ENCODE assay signal across 10 mouse cellular contexts in genomic region chr8:86903104-86903503, GRCm38 (mm10). TPM values are rescaled to one million over a fixed set of nuclear protein-coding genes. Genes with fewer than 3 reads are reported as not detected.
DNase-seq lines count a peak whose midpoint lies in the region; ATAC-seq and TF ChIP-seq lines count a peak whose summit lies in the region.
"Had no signal": no experiment of that assay in that cellular context is flagged by ENCODE, and none has a peak within 500 bp of the region (broad histone marks: within the 10 kb centered on the region; RNA-seq: fewer than 3 reads in every experiment).

No protein-coding gene starts in this region.

- H3K4me3 ChIP-seq in intestine, postnatal 0 days (ENCODE audit: low read depth, low read length) = no peak overlapping the region
- H3K4me3 ChIP-seq in intestine, embryonic 16.5 days (ENCODE audit: low read length) = no peak overlapping the region
- no peak overlapping the region for H3K4me3 ChIP-seq in thymus, adult 2 months (ENCODE audit: control insufficient read depth, insufficient read depth, low read length)
- H3K4me3 ChIP-seq: embryonic facial prominence, embryonic 15.5 days; stomach, embryonic 15.5 days had no signal

- H3K27me3 ChIP-seq in intestine, postnatal 0 days (replicated peaks; ENCODE audit: control insufficient read depth, insufficient read depth, low read length) = no peaks in the 10 kb centered on the region
- no peaks in the 10 kb centered on the region for H3K27me3 ChIP-seq in intestine, embryonic 16.5 days (replicated peaks; ENCODE audit: control insufficient read depth, insufficient read depth, low read length)
- H3K27me3 ChIP-seq in thymus, adult 2 months (ENCODE audit: control insufficient read depth, insufficient read depth, low read length) = no peaks in the 10 kb centered on the region
- H3K27me3 ChIP-seq: stomach, embryonic 15.5 days had no signal

- no peaks in the 10 kb centered on the region for H3K36me3 ChIP-seq in intestine, postnatal 0 days (ENCODE audit: control insufficient read depth, insufficient read depth)
- no peaks in the 10 kb centered on the region for H3K36me3 ChIP-seq in intestine, embryonic 16.5 days (ENCODE audit: control insufficient read depth, insufficient read depth, low read length)
- H3K36me3 ChIP-seq in thymus, adult 2 months (ENCODE audit: control insufficient read depth, insufficient read depth, low read length) = no peaks in the 10 kb centered on the region
- H3K36me3 ChIP-seq: embryonic facial prominence, embryonic 15.5 days; stomach, embryonic 15.5 days had no signal

- no peak for ATAC-seq in intestine, postnatal 0 days
- no peak for ATAC-seq in intestine, embryonic 16.5 days
- ATAC-seq in erythroid progenitor cell, adult 5-6 weeks (replicated peaks; ENCODE audit: low FRiP score, poor library complexity, severe bottlenecking) = peak; percentile 59; the same call in 1 of the 2 replicates
- ATAC-seq in neutrophil, adult 5-6 weeks (ENCODE audit: extremely low read depth, insufficient number of reproducible peaks, low FRiP score, poor library complexity, severe bottlenecking) = peak; percentile 93

- no peaks in the 10 kb centered on the region for H3K9me3 ChIP-seq in intestine, postnatal 0 days (ENCODE audit: control insufficient read depth)
- H3K9me3 ChIP-seq in intestine, embryonic 16.5 days (ENCODE audit: control insufficient read depth, low read length) = no peaks in the 10 kb centered on the region
- H3K9me3 ChIP-seq: embryonic facial prominence, embryonic 15.5 days; stomach, embryonic 15.5 days had no signal

- peak; percentile 99 for TF ChIP-seq CTCF in intestine, postnatal 0 days (IDR thresholded peaks at IDR 0.05; ENCODE audit: low read depth)
- peak; percentile 97 for TF ChIP-seq CTCF in thymus, adult 2 months (IDR thresholded peaks at IDR 0.05; ENCODE audit: borderline replicate concordance, control insufficient read depth, extremely low read depth, insufficient read depth, low read length, poor library complexity)

- TF ChIP-seq POLR2A in thymus, adult 2 months (IDR thresholded peaks at IDR 0.05; ENCODE audit: control insufficient read depth, extremely low read depth, insufficient read depth, low read length, poor library complexity) = no peak

- no peak overlapping the region for H3K4me2 ChIP-seq in intestine, postnatal 0 days (replicated peaks; ENCODE audit: low read depth)
- H3K4me2 ChIP-seq in intestine, embryonic 16.5 days (ENCODE audit: low read depth, low read length) = no peak overlapping the region
- H3K4me2 ChIP-seq: embryonic facial prominence, embryonic 15.5 days; stomach, embryonic 15.5 days had no signal

- H3K27ac ChIP-seq in intestine, postnatal 0 days (ENCODE audit: low read depth, low read length) = no peak overlapping the region
- no peak overlapping the region for H3K27ac ChIP-seq in intestine, embryonic 16.5 days (ENCODE audit: low read length)
- H3K27ac ChIP-seq in thymus, adult 2 months (ENCODE audit: control insufficient read depth, insufficient read depth, low read length) = no peak overlapping the region
- H3K27ac ChIP-seq: embryonic facial prominence, embryonic 15.5 days; stomach, embryonic 15.5 days had no signal

- intact Hi-C loops in left cerebral cortex, postnatal 36 days (cut with DNase I) = loop anchor here (5.0 kb wide), 2 partner anchors 56 to 261 kb away; no protein-coding TSS in a partner anchor

- no peaks in the 10 kb centered on the region for H3K4me1 ChIP-seq in intestine, postnatal 0 days (replicated peaks; ENCODE audit: control insufficient read depth, insufficient read depth, low read length)
- 0 out of 2 replicates have a peak, but pooled peaks cover 2% of the 10 kb centered on the region for H3K4me1 ChIP-seq in intestine, embryonic 16.5 days (ENCODE audit: control insufficient read depth, insufficient read depth, low read length)
- peaks cover 6% of the 10 kb centered on the region for H3K4me1 ChIP-seq in thymus, adult 2 months (replicated peaks; ENCODE audit: control insufficient read depth, insufficient read depth, low read length)
- H3K4me1 ChIP-seq: embryonic facial prominence, embryonic 15.5 days; stomach, embryonic 15.5 days had no signal

- DNase-seq in brain, adult 2 months (ENCODE audit: low read depth, low spot score) = peak; percentile 82
- peak; percentile 89 for DNase-seq in induced T-regulatory cell, adult 2 months (ENCODE audit: low read depth)
- peak; percentile 77 to 85 for DNase-seq in left cerebral cortex, postnatal 36 days (ENCODE audit: low spot score in 2 of 2)
- DNase-seq in thymus, adult 2 months = peak; percentile 82

- WGBS in intestine, postnatal 0 days = 6% methylated on average over 10 of the region's 10 CpGs
- 6% methylated on average over 10 of the region's 10 CpGs for WGBS in intestine, embryonic 16.5 days
- WGBS in thymus, adult 2 months = 9% methylated on average over 10 of the region's 10 CpGs

- H3K9ac ChIP-seq in intestine, postnatal 0 days (ENCODE audit: low read depth, low read length) = no peak overlapping the region
- no peak overlapping the region for H3K9ac ChIP-seq in intestine, embryonic 16.5 days (ENCODE audit: low read depth, low read length)
- H3K9ac ChIP-seq: embryonic facial prominence, embryonic 15.5 days; stomach, embryonic 15.5 days had no signal

RNA-seq across cellular contexts. Expression of gene N4bp1, which starts 18.0 kb away (rescaled TPM):
- 5.4 and 6.2 TPM in 2 replicates for polyA plus RNA-seq in intestine, postnatal 0 days (2015; fragmentation: Nextera tagmentation; extraction: Ambion mirVana)
- polyA plus RNA-seq in intestine, embryonic 16.5 days (2015; fragmentation: Nextera tagmentation; extraction: Ambion mirVana) = 4.9 and 5.8 TPM in 2 replicates
- total RNA-seq in erythroid progenitor cell, adult 5-6 weeks (2015; ENCODE audit: low replicate concordance) = 3.8 and 6.8 TPM in 2 replicates
- 3.6 and 7.3 TPM in 2 replicates for total RNA-seq in erythroid progenitor cell, adult 5-6 weeks (2017; ENCODE audit: low replicate concordance)
- 10 to 100 TPM; 31.1 to 38.6 TPM for total RNA-seq in left cerebral cortex, postnatal 36 days (2021)
- 81.9 and 82.2 TPM in 2 replicates for total RNA-seq in neutrophil, adult 5-6 weeks (2017)
- polyA plus RNA-seq in thymus, adult 2 months (2012; rRNA removed) = 17.2 and 17.3 TPM in 2 replicates

Comparison
In these comparisons a context has a peak if more than half of its experiments do, and no peak if none do; other contexts are left out.
1. ATAC-seq: peak in erythroid progenitor cell, adult 5-6 weeks (single experiment) and neutrophil, adult 5-6 weeks (single experiment); none in intestine, postnatal 0 days (single experiment) and intestine, embryonic 16.5 days (single experiment).
2. Peak in every context shown above with its lines, with median percentiles within 50 percentile points of each other: DNase-seq.